Mouse (Mus musculus): ENCODE results near the gene Znrf4.

DNA sequence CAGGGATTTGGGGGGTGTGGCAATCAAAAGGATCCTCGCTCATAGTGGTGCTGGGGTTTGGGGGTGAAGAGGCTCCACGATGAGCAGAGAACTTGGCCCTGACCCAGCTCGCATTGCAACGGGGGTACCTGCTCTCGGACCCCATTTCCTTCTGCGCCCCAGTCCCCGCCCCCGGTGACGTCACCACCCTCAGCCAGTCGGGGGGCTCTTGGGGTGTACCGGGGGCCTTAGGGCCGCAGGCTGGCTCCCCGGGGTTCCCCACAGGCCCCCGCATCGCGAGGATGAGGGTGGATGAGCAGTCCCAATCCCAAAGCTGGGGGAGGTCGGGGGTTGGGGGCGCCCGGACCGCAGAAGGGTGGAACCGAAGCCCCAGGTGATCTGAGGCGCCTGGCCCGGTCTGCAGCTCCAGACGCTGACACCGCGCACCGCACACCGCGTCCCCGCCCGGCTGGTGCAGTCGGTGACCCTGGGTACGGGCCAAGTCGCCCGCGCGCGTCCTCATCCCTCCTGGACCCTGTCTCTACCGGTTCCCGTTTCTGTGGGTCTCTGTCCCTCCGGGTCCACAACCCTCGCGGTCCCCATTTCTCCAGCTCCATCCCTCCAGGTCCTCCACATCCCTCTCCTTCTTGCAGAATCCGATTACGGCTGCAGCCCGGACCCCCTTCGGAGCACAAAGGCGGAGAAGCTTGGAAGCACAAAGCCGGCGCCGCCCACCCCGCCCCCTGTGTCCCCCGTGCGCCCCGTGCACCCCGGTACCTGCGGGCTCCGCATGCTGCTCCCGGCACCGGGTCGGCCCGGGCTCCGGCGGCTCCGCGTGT is 36.4 kb downstream of the Znrf4 start:
- TF ChIP-seq CTCF (IDR thresholded peaks at IDR 0.05; ENCODE audit: low read depth, low read length) = no peak
- no peak for TF ChIP-seq POLR2A (IDR thresholded peaks at IDR 0.05; ENCODE audit: extremely low read depth, insufficient read depth, low read length)
